Mouse (Mus musculus): ENCODE measurements at regions not wholly inside any gene's neighbourhood (a gene's known extent, or its start where the extent isn't known, plus 50 kb on each side); places are given as distances from the start of the nearest gene placed in this dataset.

GRCm38 (mm10) chr1:194026958-194027692 is 590.9 kb upstream of the Plxna2 start:
- DNase-seq = no peak

- DNase-seq = no peak
Observed at GRCm38 (mm10) chr1:194026213-194026612, 591.8 kb upstream of the Plxna2 start.

- no peak for DNase-seq
Observed at GRCm38 (mm10) chr1:194019282-194019681, 598.7 kb upstream of the Plxna2 start.

GRCm38 (mm10) chr1:193992226-193992625 is 622.1 kb upstream of the Camk1g start:
- DNase-seq = no peak

- DNase-seq = no peak
Observed at GRCm38 (mm10) chr1:193989956-193990675, 620.0 kb upstream of the Camk1g start.

GRCm38 (mm10) chr1:193988970-193989904 is 619.1 kb upstream of the Camk1g start:
- DNase-seq = no peak

GRCm38 (mm10) chr1:193980571-193980970 is 610.5 kb upstream of the Camk1g start:
- no peak for DNase-seq

- no peak for DNase-seq
Observed at GRCm38 (mm10) chr1:193971537-193971936, 601.4 kb upstream of the Camk1g start.

- no peak for DNase-seq
Observed at GRCm38 (mm10) chr1:193969264-193969908, 599.3 kb upstream of the Camk1g start.

GRCm38 (mm10) chr1:193967957-193968926 is 598.1 kb upstream of the Camk1g start:
- DNase-seq = no peak

- no peak for DNase-seq
Observed at GRCm38 (mm10) chr1:193966652-193967555, 596.8 kb upstream of the Camk1g start.

- no peak for DNase-seq
Observed at GRCm38 (mm10) chr1:193965278-193965677, 595.2 kb upstream of the Camk1g start.

- no peak for DNase-seq
Observed at GRCm38 (mm10) chr1:193951936-193952335, 581.8 kb upstream of the Camk1g start.

- DNase-seq = no peak
Observed at GRCm38 (mm10) chr1:193949817-193950216, 579.7 kb upstream of the Camk1g start.

GRCm38 (mm10) chr1:193946953-193947586 is 577.0 kb upstream of the Camk1g start:
- no peak for DNase-seq

GRCm38 (mm10) chr1:193935969-193936368 is 565.9 kb upstream of the Camk1g start:
- DNase-seq = no peak

- DNase-seq = no peak
Observed at GRCm38 (mm10) chr1:193934308-193934707, 564.2 kb upstream of the Camk1g start.

GRCm38 (mm10) chr1:193931131-193931729 is 561.1 kb upstream of the Camk1g start:
- no peak for DNase-seq

GRCm38 (mm10) chr1:193928607-193929006 is 558.5 kb upstream of the Camk1g start:
- no peak for DNase-seq

Measured in thymus, adult 18-20 months (tissue).